Mouse (Mus musculus) kidney, postnatal 14 days (tissue): ENCODE results near the gene Zfp507.
A peak's percentile ranks its signal among the peaks of the same experiment; 100 is the strongest.

Experiments
- DNase-seq: peaks from one replicate; pipeline ENCODE4 v3.0.0; 2022; ENCODE audit warnings: mixed read lengths

Gene Zfp507

GRCm38 (mm10) chr7:35802906-35803595 lies at the start of gene Zfp507:
Gene Zfp507 (minus strand): TSS chr7:35803003.
- peak; percentile 92 for DNase-seq

- DNase-seq: no peak
Measured at GRCm38 (mm10) chr7:35850426-35850825, 47.6 kb upstream of the Zfp507 start.

- no peak for DNase-seq
Measured at GRCm38 (mm10) chr7:35848526-35848925, 45.7 kb upstream of the Zfp507 start.

DNA sequence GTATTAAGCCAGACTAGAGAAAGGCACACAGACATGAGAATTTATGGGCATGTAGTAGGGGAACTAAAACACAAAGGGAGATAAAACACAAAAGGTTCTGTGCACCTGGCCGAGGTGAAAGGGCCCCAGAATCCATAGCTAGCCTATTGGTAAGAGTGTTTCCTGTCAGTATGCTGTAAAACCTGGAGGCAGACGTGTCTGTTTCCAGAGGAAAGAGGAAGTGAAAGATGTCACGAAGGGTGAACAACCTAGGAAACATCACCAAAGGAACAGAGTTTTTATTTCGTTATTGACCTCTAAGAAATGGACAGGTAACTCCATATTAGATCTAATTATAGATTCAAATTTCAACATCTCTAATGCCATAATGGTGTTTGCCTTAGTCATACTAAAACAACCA lies 37.7 kb upstream of the Zfp507 start:
- DNase-seq: no peak

- DNase-seq: peak; percentile 65
Measured at GRCm38 (mm10) chr7:35836851-35837250, 34.0 kb upstream of the Zfp507 start.

DNA sequence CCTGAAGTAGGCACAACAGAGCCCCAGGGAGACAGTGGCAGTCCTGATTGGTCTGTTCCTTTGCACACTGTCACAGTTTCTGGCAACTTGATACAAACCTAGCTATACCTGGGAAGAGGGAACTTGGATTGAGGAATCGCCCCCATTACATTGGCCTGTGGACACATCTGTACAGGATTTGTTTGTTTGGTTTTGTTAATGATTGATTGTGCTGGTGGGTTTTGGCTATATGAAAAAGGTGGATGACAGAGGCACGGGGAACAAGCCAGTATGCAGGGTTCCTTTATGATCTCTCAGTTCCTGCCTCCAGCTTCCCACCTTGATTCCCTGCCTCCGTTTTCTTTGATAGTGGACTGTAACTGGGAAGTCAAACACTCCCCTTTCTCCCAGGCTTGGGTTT lies 33.6 kb upstream of the Zfp507 start:
- no peak for DNase-seq

DNA sequence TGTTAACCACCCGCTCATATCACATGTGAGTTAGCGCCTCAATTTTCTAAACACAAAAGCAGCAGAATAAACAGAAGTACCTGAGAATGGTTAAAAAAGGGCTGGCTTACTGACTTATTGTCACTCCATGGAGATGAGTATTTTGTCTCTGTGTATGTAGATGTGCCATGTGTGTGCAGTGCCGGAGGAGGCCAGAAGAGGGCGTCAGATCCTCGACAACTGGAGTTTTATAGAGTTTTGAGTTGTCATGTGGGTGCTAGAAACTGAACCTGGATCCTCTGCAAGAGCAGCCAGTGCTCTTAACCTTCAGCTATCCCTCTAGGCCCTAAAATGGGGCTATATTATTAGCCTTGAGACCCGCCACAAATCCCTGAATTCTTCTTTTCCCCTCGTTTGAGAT lies 27.3 kb upstream of the Zfp507 start:
- no peak for DNase-seq

- DNase-seq: no peak
Measured at GRCm38 (mm10) chr7:35823906-35824305, 21.1 kb upstream of the Zfp507 start.

DNA sequence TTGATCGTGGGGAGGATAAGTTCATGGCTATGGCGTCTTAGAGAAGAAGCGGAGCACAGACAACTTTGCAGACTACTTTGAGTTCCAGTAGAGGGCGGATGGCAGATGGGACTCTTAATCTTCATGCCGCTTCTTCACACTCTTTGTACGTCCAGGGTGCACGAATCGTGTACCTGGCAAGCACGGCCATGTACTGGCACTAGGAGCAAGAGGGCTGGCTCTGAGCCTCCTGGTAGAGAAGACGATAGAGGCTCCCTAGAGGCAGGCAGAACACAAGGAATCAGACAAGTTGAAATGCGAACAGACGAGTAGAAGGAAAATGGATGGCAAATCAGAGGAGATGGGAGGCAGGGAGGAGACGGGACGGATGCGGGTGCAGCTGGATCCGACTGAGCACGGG lies 19.5 kb upstream of the Zfp507 start:
- DNase-seq: no peak

GRCm38 (mm10) chr7:35821357-35821756 lies 18.6 kb upstream of the Zfp507 start:
- DNase-seq: no peak

- DNase-seq: peak; percentile 81
Measured at GRCm38 (mm10) chr7:35819486-35819885, 16.7 kb upstream of the Zfp507 start.

DNA sequence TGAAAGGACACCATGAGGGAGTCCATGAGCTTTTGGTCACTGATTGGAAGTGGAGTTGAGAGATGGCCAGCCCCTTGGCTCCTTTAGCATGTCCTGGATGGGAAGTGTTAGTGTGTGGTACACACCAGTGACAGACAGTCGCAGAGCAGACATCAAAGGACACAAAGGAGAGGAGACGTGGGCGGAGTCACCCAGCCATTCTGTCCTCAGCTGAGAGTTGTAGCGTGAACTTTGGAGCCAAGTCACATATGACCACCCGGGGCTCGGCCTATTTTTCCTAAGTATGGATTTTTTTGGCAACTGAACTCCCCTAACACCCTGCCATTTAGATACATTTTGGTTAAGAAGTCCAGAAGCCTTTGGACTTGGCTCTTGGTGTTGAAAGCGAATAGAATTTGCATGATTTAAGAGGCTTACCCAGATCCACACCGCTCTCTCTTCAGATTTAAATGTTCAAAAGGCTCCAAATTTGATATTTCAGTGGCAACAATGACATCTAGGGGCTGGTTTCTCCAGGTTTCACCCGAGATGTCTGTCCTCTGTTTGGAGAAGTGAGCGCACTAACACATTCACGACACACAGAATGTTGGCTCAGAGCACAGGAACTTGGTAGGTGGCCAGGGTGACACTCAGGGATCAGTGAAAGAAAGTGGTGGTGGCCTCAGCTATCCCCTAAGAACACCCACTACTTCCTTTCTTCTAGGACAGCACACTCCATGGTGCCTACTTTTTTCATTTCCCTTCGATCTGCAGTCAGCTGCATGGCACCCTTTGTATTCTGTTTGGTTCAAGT lies 12.2 kb upstream of the Zfp507 start:
- no peak for DNase-seq

GRCm38 (mm10) chr7:35813306-35813705 lies 10.5 kb upstream of the Zfp507 start:
- no peak for DNase-seq

- DNase-seq: peak; percentile 32
Measured at GRCm38 (mm10) chr7:35810736-35811135, 7.9 kb upstream of the Zfp507 start.

- no peak for DNase-seq
Measured at GRCm38 (mm10) chr7:35804206-35804605, 1.4 kb upstream of the Zfp507 start.

DNA sequence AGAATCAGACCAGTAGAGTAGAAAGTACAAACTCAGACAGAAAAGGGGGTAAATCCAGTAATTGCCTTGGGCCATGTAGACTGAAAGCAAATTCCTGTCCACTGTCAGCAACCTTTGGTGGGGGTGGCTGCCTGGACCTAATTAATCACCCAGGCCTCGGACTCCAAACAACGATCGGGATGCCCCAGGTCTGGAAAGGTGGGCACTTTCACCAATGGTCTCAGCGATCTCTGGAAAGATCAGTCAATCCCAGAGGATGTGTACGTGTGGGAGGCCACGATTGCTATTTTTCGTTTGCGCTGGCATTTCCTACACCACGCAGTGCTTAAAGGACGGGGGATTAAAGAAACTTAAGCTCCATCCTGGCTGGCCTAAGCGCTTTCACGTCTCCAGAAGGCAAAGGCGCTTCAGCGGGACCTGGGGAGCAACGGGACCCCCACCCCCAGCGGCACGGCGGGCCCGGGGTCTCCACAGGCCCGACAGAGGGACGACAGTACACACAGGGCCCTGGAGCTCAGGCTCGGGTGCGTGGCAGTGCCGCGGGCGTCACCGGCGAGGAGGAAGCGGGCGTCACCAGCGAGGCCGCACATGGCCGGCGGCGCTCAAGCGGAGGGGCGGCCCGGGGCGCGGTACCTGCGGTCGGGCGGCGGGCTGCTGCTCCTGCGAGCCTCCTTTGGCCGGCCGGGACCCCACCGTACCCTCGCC lies 450 bp downstream of the Zfp507 start:
- no peak for DNase-seq

- DNase-seq: peak; percentile 49
Measured at GRCm38 (mm10) chr7:35796123-35796522, 6.7 kb downstream of the Zfp507 start.

- no peak for DNase-seq
Measured at GRCm38 (mm10) chr7:35794145-35794664, 8.6 kb downstream of the Zfp507 start.

- no peak for DNase-seq
Measured at GRCm38 (mm10) chr7:35792150-35792848, 10.5 kb downstream of the Zfp507 start.

DNA sequence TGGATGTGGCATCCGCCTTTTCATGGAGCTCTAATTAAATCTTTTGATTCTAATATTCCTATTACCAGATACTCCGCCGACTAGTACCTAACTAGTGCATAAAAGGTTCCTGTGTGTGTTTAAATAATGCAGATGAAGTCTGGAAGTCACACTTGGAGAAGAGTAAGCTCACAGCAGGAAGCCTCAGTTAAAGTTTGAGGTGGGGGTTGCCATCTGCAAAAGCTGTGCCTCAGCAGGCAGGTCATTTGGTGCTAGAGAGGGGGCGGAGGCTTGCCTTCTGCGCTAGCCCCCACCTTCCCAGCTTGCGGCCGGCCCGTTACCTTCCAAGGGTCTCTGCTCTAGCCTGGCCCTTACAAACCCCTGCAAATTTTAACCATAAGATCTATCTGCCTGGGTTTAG lies 11.9 kb downstream of the Zfp507 start:
- no peak for DNase-seq

GRCm38 (mm10) chr7:35790201-35790600 lies 12.6 kb downstream of the Zfp507 start:
- peak; percentile 14 for DNase-seq

DNA sequence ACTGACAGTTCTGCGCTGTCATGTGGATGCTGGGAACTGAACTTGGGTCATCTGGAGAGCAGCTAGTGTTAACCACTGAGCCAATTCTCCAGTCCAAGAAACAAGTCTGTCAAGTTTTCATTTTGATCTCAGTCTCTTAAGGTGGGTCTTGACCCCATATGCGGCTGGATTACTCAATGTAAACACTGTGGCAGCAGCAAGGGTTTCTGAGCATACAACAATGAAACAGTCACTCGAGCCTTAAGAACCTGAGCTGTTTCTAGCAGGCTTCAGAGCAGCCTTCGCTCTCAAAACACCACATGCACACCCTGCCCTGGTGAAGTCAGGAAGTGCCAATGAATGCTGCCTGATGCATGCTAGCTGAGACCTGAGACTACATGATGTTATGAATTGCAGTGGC lies 17.2 kb downstream of the Zfp507 start:
- no peak for DNase-seq

DNA sequence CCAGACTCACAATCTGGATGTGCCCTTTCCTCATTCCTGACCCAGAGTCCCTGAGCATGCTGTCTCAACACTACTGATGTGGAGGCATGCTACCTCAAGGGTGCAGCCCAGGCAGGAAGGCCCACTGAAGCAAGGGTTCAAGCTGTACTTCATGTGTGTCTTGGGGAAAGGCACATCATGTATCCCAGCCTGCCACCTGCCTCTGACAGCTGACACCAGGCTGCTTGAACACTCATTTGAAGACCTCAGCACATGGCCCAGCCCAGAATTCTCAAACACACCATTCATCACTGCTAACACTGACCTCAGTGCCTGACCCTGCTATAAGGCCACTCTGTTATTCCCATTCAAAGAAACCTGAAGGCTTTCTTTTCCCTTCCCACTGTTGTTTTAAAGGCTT lies 20.6 kb downstream of the Zfp507 start:
- DNase-seq: no peak
